ENCODE assay signal across 8 mouse cellular contexts in genomic region chr13:59768531-59768930, GRCm38 (mm10). TPM values are rescaled to one million over a fixed set of nuclear protein-coding genes. Genes with fewer than 3 reads are reported as not detected.
A peak's percentile ranks its signal among the peaks of the same experiment; 100 is the strongest.
DNase-seq lines count a peak whose midpoint lies in the region; ATAC-seq and TF ChIP-seq lines count a peak whose summit lies in the region.

No protein-coding gene starts in this region.

- no peaks in the 10 kb centered on the region for H3K27me3 ChIP-seq in G1E (ENCODE audit: insufficient read depth, low read length)
- H3K27me3 ChIP-seq in heart, embryonic 15.5 days: no peaks in the 10 kb centered on the region
- H3K27me3 ChIP-seq in liver, adult 2 months (ENCODE audit: control insufficient read depth, insufficient read depth, low read length): no peaks in the 10 kb centered on the region
- H3K27me3 ChIP-seq in small intestine, adult 2 months (ENCODE audit: control insufficient read depth, insufficient read depth, low read length): no peaks in the 10 kb centered on the region

- peaks cover 27% of the 10 kb centered on the region for H3K79me2 ChIP-seq in liver, adult 2 months (ENCODE audit: control insufficient read depth, insufficient read depth, low read length)

- no peaks in the 10 kb centered on the region for H3K9me3 ChIP-seq in G1E (replicated peaks)
- no peaks in the 10 kb centered on the region for H3K9me3 ChIP-seq in heart, embryonic 15.5 days (replicated peaks)

- H3K4me1 ChIP-seq in G1E (ENCODE audit: insufficient read depth, low read depth, low read length): peaks cover 68% of the 10 kb centered on the region
- H3K4me1 ChIP-seq in heart, embryonic 15.5 days (replicated peaks): peaks cover 48% of the 10 kb centered on the region
- peaks cover 28% of the 10 kb centered on the region for H3K4me1 ChIP-seq in liver, adult 2 months (ENCODE audit: control insufficient read depth, insufficient read depth, low read length)
- peaks cover 26% of the 10 kb centered on the region for H3K4me1 ChIP-seq in small intestine, adult 2 months (ENCODE audit: control insufficient read depth, insufficient read depth, insufficient read length, low read length)

- peak overlapping the region; percentile 100; the same call in 1 of the 2 replicates for H3K27ac ChIP-seq in heart, embryonic 15.5 days
- no peak overlapping the region for H3K27ac ChIP-seq in liver, adult 2 months (replicated peaks; ENCODE audit: insufficient read depth, low read depth, low read length)
- 0 out of 2 replicates have a peak overlapping the region, but pooled peaks have one; percentile 10 for H3K27ac ChIP-seq in small intestine, adult 2 months (ENCODE audit: insufficient read depth, low read depth, low read length)

- no peak for ATAC-seq in G1E (ENCODE audit: extremely low read depth, insufficient number of reproducible peaks, low FRiP score, poor library complexity, severe bottlenecking)
- ATAC-seq in heart, embryonic 15.5 days (replicated peaks; ENCODE audit: insufficient number of reproducible peaks, insufficient read depth, low FRiP score, low read depth): no peak

- no peak for TF ChIP-seq CTCF in G1E (IDR thresholded peaks at IDR 0.05; ENCODE audit: low read depth, low read length)
- TF ChIP-seq CTCF in liver, adult 2 months (IDR thresholded peaks at IDR 0.05; ENCODE audit: low read depth, low read length): no peak
- no peak for TF ChIP-seq CTCF in small intestine, adult 2 months (IDR thresholded peaks at IDR 0.05; ENCODE audit: extremely low read depth, insufficient read length, insufficient replicate concordance, low read depth, low read length)

- H3K4me2 ChIP-seq in heart, embryonic 15.5 days: peak overlapping the region; percentile 84

- peak overlapping the region; percentile 94 for H3K9ac ChIP-seq in heart, embryonic 15.5 days
- H3K9ac ChIP-seq in liver, adult 2 months (ENCODE audit: low read depth, low read length): peak overlapping the region; percentile 43

- WGBS in heart, embryonic 15.5 days: 16% methylated on average over 13 of the region's 13 CpGs
- 7% methylated on average over 13 of the region's 13 CpGs for WGBS in liver, adult 2 months
- WGBS in small intestine, adult 2 months: 11% methylated on average over 13 of the region's 13 CpGs

- peaks cover 60% of the 10 kb centered on the region for H3K36me3 ChIP-seq in G1E (replicated peaks)
- peaks cover 11% of the 10 kb centered on the region; the same call in 1 of the 2 replicates for H3K36me3 ChIP-seq in heart, embryonic 15.5 days
- H3K36me3 ChIP-seq in liver, adult 2 months (ENCODE audit: control insufficient read depth, insufficient read depth, low read length): peaks cover 8% of the 10 kb centered on the region
- H3K36me3 ChIP-seq in small intestine, adult 2 months (ENCODE audit: control insufficient read depth, insufficient read depth, low read length): peaks cover 11% of the 10 kb centered on the region

- peak overlapping the region; percentile 94 for H3K4me3 ChIP-seq in G1E (ENCODE audit: low read depth, low read length)
- peak overlapping the region; percentile 94 for H3K4me3 ChIP-seq in heart, embryonic 15.5 days
- H3K4me3 ChIP-seq in liver, adult 2 months (ENCODE audit: insufficient read depth, low read depth, low read length): peak overlapping the region; percentile 66
- H3K4me3 ChIP-seq in small intestine, adult 2 months (ENCODE audit: low read depth, low read length): peak overlapping the region; percentile 37; the same call in 1 of the 2 replicates

- no peak for TF ChIP-seq POLR2A in liver, adult 2 months (IDR thresholded peaks at IDR 0.05; ENCODE audit: extremely low read depth, insufficient read depth, low read length)
- TF ChIP-seq POLR2A in small intestine, adult 2 months (IDR thresholded peaks at IDR 0.05; ENCODE audit: low read depth, low read length): no peak

- peak; percentile 55 for DNase-seq in cerebellum, adult 9-10 months
- DNase-seq in cerebellum, adult 11 months: no peak
- no peak for DNase-seq in G1E (ENCODE audit: low spot score)
- DNase-seq in liver, adult 2 months (ENCODE audit: extremely low read depth, low read depth, low spot score): peak; percentile 35
- no peak for DNase-seq in layer of hippocampus, postnatal 36 days
- no peak for DNase-seq in left cerebral cortex, adult 18-20 months (ENCODE audit: low spot score in 2 of 2)

RNA-seq across cellular contexts. Expression of gene Isca1, which starts 1.1 kb away (rescaled TPM):
- total RNA-seq in G1E (2014; fragmentation: Nextera tagmentation) (242 and 309 TPM in 2 replicates), G1E (2017) (75.9 and 85.8 TPM in 2 replicates)
- polyA plus RNA-seq in G1E (2012): 57.0 and 69.2 TPM in 2 replicates
- 217 and 232 TPM in 2 replicates for polyA plus RNA-seq in heart, embryonic 15.5 days (2015; fragmentation: Nextera tagmentation; extraction: Ambion mirVana)
- 32.4 and 38.9 TPM in 2 replicates for total RNA-seq in liver, adult 2 months (2014; rRNA removed)
- 52.8 and 56.9 TPM in 2 replicates for polyA plus RNA-seq in liver, adult 2 months (2012; rRNA removed)
- polyA plus RNA-seq in small intestine, adult 2 months (2012; rRNA removed): 28.8 and 40.1 TPM in 2 replicates
- total RNA-seq in layer of hippocampus, postnatal 36 days (2021): 100 to 1,000 TPM; 142 to 155 TPM
- 100 to 1,000 TPM; 155 to 161 TPM for total RNA-seq in left cerebral cortex, adult 18-20 months (2021)

RNA-seq across cellular contexts. Expression of gene Gm49354, which starts 13.5 kb away (rescaled TPM):
- total RNA-seq in G1E (2014; fragmentation: Nextera tagmentation) (not detected in 2 replicates), G1E (2017) (16.9 TPM in 1 of 2 replicates, not detected in the other)
- polyA plus RNA-seq in G1E (2012): 32.8 and 52.8 TPM in 2 replicates
- polyA plus RNA-seq in heart, embryonic 15.5 days (2015; fragmentation: Nextera tagmentation; extraction: Ambion mirVana): not detected in 2 replicates
- total RNA-seq in liver, adult 2 months (2014; rRNA removed): not detected in 2 replicates
- not detected in 2 replicates for polyA plus RNA-seq in liver, adult 2 months (2012; rRNA removed)
- polyA plus RNA-seq in small intestine, adult 2 months (2012; rRNA removed): not detected in 2 replicates
- total RNA-seq in layer of hippocampus, postnatal 36 days (2021): not detected
- total RNA-seq in left cerebral cortex, adult 18-20 months (2021): not detected

RNA-seq across cellular contexts. Expression of gene 1700014D04Rik, which starts 22.0 kb away (rescaled TPM):
- total RNA-seq in G1E (2014; fragmentation: Nextera tagmentation) (not detected in 2 replicates), G1E (2017) (0.06 and 0.11 TPM in 2 replicates)
- not detected in 2 replicates for polyA plus RNA-seq in G1E (2012)
- polyA plus RNA-seq in heart, embryonic 15.5 days (2015; fragmentation: Nextera tagmentation; extraction: Ambion mirVana): 0.04 TPM in 1 of 2 replicates, not detected in the other
- not detected in 2 replicates for total RNA-seq in liver, adult 2 months (2014; rRNA removed)
- not detected in 2 replicates for polyA plus RNA-seq in liver, adult 2 months (2012; rRNA removed)
- polyA plus RNA-seq in small intestine, adult 2 months (2012; rRNA removed): 0.04 TPM in 1 of 2 replicates, not detected in the other
- 1 to 10 TPM in 1 of 2 experiments, under 1 TPM in 1; 0.55 to 1.0 TPM for total RNA-seq in layer of hippocampus, postnatal 36 days (2021)
- 1 to 10 TPM; 1.6 to 2.7 TPM for total RNA-seq in left cerebral cortex, adult 18-20 months (2021)

RNA-seq across cellular contexts. Expression of gene Spata31d1d, which starts 37.0 kb away (rescaled TPM):
- total RNA-seq in G1E (2014; fragmentation: Nextera tagmentation): not detected in 2 replicates
- total RNA-seq in G1E (2017): 0.05 TPM in 1 of 2 replicates, not detected in the other
- polyA plus RNA-seq in G1E (2012): not detected in 2 replicates
- polyA plus RNA-seq in heart, embryonic 15.5 days (2015; fragmentation: Nextera tagmentation; extraction: Ambion mirVana): not detected in 2 replicates
- not detected in 2 replicates for total RNA-seq in liver, adult 2 months (2014; rRNA removed)
- not detected in 2 replicates for polyA plus RNA-seq in liver, adult 2 months (2012; rRNA removed)
- not detected in 2 replicates for polyA plus RNA-seq in small intestine, adult 2 months (2012; rRNA removed)
- total RNA-seq in layer of hippocampus, postnatal 36 days (2021): not detected
- not detected for total RNA-seq in left cerebral cortex, adult 18-20 months (2021)

RNA-seq across cellular contexts. Expression of gene Tut7, which starts 54.4 kb away (rescaled TPM):
- total RNA-seq in G1E (2014; fragmentation: Nextera tagmentation) (215 and 232 TPM in 2 replicates), G1E (2017) (166 and 194 TPM in 2 replicates)
- polyA plus RNA-seq in G1E (2012): 59.6 and 66.1 TPM in 2 replicates
- polyA plus RNA-seq in heart, embryonic 15.5 days (2015; fragmentation: Nextera tagmentation; extraction: Ambion mirVana): 34.4 and 36.0 TPM in 2 replicates
- 54.2 and 56.9 TPM in 2 replicates for total RNA-seq in liver, adult 2 months (2014; rRNA removed)
- polyA plus RNA-seq in liver, adult 2 months (2012; rRNA removed): 15.7 and 17.7 TPM in 2 replicates
- polyA plus RNA-seq in small intestine, adult 2 months (2012; rRNA removed): 11.7 and 33.3 TPM in 2 replicates
- total RNA-seq in layer of hippocampus, postnatal 36 days (2021): 10 to 100 TPM; 60.2 to 61.2 TPM
- total RNA-seq in left cerebral cortex, adult 18-20 months (2021): 10 to 100 TPM; 53.5 to 60.4 TPM

Comparison
In these comparisons a context has a peak if more than half of its experiments do, and no peak if none do; other contexts are left out.
1. DNase-seq: peak in cerebellum, adult 9-10 months (single experiment) and liver, adult 2 months (single experiment); none in cerebellum, adult 11 months (single experiment), G1E (single experiment), layer of hippocampus, postnatal 36 days (0 of 2) and left cerebral cortex, adult 18-20 months (0 of 2).
2. H3K4me3 ChIP-seq: peak in every context shown above with its lines; median percentile 94 in G1E; 94 in heart, embryonic 15.5 days; 66 in liver, adult 2 months; 37 in small intestine, adult 2 months.